Mouse (Mus musculus) kidney, postnatal 25 days (tissue): Measurements from ENCODE around the gene Tulp3.

Experiments used
- DNase-seq, 2 experiments: peaks; one replicate each; pipeline ENCODE4 v3.0.0; 2021; ENCODE audit warnings: mixed read lengths in 2 of 2

The Tulp3 gene

DNA sequence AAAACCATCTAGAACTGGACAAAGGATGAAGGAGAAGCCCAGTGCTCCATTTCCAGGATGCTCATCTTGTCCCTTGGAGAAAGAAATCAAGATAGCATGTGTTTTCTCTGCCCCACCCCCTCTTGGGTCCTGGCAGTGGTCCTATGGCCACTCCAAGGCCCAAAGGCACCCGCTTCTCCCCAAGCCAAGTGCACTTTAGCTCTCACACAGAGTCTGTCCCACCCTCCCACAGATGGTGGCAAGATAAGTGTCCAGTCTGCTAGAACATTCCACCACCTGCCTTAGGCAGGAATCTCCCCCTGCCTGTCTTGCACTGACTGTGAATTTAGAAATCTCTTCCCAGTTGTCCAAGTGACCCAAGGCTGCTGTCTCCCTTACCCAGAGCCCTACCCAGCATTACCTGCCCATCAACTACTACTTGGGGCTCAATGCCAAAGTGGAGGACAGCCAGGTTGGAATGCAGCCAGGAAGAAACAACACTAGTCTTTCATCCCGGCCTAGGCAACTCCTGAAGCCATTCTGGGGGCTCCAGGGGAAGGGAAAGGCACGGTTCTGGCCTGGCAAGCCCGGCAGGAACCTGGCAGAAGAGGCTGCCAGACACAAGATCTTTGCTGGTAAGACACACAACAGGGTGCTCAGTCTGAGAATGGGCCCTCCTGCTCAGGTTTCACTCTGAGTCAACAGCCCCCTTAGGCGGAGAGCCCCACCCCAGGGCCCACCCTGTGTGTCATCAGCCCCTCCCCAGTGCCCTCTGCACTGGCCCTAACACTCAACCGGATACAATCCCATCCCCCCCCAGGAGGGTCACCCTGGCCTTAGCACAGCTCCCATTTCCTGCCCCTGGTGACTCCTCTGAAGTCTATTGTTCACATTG is 59.5 kb downstream of the Tulp3 start:
- peak; percentile 85 to 86 for DNase-seq

DNA sequence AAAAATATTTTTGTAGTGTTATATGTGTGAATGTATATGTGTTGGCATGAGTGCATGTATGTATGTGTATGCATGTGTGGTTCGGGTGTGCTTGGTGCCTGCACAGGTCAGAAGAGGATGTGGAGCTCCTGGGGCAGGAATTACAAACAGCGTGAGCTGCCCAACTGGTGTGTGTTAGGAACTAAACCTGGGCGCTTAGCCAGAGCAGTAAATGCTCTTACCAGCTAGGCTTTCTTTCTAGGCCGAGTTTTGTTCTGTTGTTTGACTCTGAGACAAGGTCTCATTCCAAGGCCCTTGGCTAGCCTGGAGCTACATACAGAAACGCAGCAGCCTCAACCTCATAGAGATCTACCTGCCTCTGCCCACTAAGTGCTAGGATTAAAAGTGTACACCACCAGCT is 64.4 kb downstream of the Tulp3 start:
- DNase-seq, result peak in 1 of 2 experiments; percentile 35

DNA sequence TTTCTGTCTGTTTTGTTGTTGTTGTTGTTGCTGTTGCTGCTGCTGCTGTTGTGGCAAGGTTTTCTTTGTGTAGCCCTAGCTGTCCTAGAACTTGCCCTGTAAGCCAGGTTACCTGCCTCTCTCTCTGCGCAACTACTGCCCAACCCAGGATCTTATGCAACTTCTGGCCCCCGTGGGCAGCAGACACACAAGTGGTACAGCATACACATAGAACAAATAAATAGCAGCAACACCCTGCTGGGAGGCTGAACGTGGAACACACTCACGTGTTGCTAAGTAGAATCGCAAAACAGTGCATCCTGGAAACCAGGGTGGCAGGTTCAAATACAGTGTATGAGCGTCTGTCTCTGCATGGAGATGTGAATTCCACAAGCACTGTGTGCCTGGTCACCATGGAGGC is 67.0 kb downstream of the Tulp3 start:
- peak in 1 of 2 experiments; percentile 8 for DNase-seq

DNA sequence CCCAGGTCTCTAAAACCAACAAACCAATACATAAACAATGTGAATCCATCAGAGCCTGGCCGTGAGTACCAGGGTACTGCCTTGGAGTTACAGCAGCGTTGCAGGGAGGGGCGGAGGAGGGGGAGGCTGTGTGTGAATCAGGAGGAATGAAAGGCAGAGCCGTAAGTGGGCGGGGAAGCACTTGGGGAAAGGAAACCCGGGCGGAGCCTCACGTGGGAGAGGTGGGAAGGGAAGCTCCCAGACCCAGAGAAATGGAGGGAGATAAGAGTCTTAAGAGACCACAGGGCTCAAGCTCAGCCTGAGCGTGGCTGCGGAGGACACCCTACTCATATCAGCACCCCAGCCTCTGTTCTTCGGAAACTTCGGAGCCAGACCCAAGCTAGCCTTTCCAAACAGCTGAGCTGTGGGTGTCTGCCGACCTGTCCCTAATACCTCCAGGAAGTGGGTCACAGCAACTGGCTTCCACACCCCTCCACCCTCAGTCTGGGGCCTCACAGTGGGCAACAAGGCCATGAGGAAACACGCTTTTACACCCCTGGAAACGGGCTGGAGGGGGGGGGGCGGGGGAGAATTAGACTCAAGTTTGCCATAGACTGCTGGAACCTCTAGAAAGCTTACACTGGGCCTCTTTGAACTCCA is 69.7 kb downstream of the Tulp3 start:
- DNase-seq, result peak; percentile 68 to 79

DNA sequence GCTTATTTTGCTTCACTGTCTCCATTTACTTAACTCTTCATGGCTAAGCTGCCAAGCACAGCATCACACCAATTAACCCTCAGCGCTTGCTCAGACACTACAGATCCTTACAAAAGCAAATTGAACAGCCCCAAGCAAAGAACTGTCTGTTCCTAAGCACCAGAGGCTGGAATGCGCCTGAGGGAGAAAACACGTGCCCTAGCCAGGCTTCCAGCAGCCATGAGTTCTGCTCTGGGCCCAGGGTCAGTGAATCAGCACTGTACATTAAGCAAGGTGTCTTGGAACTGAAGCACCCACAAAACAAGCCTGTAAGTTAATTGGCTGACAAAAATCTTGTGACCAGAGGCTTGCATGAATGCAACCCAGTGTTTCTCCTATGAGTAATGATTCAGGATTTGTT is 73.5 kb downstream of the Tulp3 start:
- DNase-seq, result no peak

DNA sequence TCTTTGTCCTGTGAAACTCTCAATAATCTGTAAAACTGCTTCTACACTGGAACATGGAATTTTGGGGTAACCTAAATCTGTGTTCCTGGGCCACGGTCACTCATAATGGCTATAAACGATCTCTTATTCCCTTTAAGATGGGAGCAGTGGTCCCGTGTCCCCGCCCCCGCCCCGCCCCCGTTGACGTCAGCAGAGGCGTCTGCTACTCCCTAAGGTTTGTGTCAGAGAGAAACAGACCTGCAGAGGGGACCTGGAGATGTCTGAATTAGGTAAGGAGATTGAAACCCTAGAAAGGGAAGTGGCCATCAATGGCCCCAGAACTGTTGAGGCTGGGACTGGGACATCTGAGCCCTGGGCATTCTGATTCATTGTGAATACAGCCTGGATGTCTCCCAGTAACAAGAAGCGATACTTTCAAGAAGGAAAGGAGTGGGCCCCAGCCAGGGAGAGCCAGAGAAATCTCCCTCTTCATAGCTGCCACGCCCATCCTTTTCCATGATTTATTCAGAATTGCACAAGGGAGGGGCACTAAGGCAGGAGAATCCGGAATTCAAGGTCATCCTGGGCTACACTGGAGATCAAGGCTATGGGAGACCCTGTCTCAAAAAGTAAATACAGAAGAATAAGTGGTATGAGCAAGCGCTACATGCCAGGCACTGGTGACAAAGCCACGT is 75.0 kb downstream of the Tulp3 start:
- no peak for DNase-seq

DNA sequence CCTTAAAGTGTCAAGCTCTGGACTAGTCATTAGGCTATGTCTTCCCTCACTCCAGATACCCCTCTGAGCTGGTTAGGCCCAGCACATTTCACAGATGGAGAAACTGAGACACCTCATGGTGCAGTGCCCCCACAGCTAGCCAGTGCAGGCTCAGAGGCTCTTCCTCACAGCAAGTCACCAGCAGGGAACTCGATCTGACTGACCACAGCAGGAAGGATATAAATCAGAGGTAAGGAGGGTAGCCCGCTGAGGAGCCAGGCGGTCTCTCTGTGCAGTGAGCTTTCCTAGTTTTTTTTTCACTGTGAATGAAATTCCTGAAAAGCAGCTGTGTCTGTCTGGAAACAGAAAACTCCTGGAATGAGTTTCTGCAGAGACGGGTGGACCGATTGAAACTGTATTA is 76.0 kb downstream of the Tulp3 start:
- no peak for DNase-seq

DNA sequence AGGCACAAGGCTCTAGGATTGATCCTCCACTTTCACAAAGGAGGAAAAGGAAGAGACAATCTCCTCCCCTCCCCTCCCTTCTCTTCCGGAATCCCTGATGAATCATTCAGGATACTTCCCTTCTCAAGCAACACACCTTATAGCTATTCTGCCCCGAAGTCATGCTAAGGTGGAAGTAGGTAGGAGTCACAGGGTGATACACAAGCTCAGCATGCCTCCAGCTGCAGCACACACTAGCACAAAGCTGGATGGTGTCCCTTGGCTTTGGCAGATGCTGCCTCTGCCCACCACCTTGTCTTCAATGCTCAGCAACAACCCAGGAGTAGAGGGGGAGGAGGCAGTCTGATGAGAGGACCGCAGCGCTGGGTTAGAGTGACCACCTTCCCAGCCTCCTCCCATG is 76.6 kb downstream of the Tulp3 start:
- no peak for DNase-seq

DNA sequence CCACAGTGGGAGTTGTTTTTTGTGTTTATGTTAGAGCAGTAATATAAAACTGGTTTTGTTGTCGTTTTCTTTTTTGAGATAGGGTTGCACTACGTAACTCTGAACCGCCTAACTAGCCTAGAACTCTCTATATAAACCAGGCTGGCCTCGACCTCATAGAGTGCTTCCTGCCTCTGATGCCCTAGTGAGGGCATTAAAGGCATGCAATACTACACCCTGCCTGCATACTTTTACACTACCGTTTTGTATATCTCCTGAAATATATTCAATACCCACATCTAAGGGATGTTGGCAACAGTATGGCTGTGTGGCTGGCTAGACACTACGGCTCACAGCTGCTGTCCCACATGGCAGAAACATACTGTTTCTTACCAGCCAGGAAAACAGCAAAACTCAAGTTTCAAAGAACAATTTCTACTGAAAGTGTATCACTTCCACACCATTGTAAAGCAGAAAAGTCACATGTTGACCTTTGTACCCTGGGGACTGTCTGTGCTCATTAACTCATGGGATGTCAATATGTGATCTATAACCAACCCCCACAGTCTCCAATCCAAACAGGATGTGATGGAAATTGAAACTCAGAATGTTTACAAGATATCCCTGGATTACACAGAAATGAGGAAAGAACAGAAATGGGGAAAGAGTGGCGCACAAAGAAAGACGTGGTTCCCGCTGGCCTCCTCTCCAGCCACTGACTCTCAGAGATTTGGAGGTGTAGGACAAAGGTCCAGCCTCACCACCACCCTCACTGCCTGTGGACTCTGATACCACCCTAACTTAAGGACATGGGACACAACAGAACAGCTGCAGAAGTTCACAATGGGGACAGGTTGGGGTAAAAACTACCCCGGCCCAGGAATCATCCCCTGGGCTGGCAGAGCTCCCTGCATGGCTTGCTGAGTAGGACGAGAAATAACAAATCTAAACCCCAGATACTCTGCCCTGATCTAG is 78.2 kb downstream of the Tulp3 start:
- no peak for DNase-seq

DNA sequence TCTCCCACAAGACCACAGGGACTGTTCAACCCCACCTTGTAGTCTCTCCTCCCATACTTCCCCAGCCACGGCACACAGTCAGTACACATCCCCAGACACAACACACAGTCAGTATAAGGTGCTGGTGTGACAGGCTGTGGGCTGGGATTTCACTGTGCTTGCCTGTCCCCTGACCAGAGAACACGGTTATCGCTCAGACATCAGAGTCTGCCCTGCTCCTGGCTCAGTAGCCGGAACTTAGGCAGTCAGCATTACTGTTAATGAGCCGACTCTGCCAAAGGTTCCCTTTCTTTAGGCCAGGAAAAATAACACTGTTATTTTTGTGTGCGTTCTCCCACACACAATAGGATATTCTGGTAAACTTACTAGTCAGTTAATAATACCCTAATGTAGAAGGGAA is 79.3 kb downstream of the Tulp3 start:
- no peak for DNase-seq

DNA sequence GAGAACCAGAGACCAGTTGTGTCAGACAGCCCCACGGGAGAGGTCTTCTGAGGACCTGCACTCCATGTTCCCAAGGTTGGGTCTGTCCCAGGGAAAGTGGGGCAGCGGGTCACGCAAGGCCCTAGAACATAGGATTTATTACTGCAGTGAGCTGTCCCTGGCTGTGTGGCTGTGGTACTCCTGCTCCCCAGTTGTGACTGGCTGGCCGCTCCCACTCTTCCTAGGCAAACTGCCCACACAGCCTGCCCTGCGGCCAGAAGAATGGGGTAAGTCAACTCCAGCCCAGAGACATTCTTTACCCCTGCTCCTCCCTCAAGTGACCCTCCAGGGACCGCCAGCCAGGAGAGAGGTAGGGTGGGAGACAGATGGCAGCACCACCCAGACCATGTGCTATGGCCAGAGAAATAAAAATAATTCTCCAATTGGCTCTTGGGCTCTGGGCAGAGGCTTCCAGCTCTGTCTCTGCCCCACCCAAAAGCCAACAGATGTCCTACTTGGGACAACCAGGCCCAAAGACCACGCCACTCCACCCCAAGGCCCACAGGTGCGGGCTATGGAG is 80.1 kb downstream of the Tulp3 start:
- peak; percentile 19 to 52 for DNase-seq

DNA sequence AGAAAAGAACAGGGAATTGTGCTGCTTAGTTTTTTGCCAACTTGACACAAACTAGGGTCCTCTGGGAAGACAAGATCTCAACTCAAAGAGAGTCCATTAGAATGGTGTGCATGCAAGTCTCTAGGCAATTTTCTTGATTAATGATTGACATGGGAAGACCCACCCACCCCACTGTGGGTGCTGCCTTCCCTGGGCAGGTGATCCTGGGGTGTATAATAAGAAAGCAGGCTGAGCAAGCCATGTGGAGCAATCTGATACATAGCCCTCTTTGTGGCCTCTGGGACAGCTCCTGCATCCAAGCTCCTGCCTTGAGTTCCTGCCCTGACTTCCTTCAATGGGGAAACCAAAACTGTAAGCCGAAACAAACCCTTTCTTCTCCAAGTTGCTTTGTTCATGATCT is 82.1 kb downstream of the Tulp3 start:
- DNase-seq, result no peak

DNA sequence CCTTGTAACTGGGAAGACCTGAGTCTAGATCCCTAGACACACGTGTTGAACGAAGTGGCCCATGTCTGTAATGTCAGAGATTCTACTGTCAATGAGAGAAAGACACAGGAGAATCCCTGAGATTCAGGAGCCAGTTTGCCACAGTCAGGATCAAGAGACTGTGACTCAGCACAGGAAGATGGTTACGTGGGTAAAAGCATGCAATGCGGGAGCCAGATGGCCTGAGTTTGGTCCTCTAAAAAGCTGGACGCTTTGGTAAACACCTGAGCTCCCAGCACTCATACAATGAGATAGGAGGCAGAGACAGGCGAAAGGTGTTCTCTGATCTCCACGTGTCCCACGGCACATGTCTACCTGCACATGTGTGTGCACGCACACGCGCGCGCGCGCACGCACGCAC is 82.9 kb downstream of the Tulp3 start:
- DNase-seq, result no peak
